Mouse (Mus musculus): ENCODE measurements at regions not wholly inside any gene's neighbourhood (a gene's known extent, or its start where the extent isn't known, plus 50 kb on each side); places are given as distances from the start of the nearest gene placed in this dataset.
A peak's percentile ranks its signal among the peaks of the same experiment; 100 is the strongest.
"Not testable (repeated sequence)": the region's sequence is repeated elsewhere in the genome, so short reads cannot be mapped to it uniquely, and the experiment has no call there.

GRCm38 (mm10) chr14:89642836-89643235 is 1171.6 kb upstream of the Pcdh20 start:
- H3K27me3 ChIP-seq (replicated peaks): no peaks in the 10 kb centered on the region
- no peak overlapping the region for H3K4me3 ChIP-seq
- H3K9me3 ChIP-seq: no peaks in the 10 kb centered on the region
- no peak overlapping the region for H3K9ac ChIP-seq
- 71% methylated on average over 6 of the region's 6 CpGs for WGBS
- no peaks in the 10 kb centered on the region for H3K36me3 ChIP-seq
- no peak for ATAC-seq (ENCODE audit: extremely low read depth, insufficient number of reproducible peaks, low FRiP score, low TSS enrichment)
- H3K4me2 ChIP-seq: no peak overlapping the region
- H3K27ac ChIP-seq (replicated peaks): no peak overlapping the region
- H3K4me1 ChIP-seq: no peaks in the 10 kb centered on the region

GRCm38 (mm10) chr14:89639322-89639721 is 1168.1 kb upstream of the Pcdh20 start:
- no peaks in the 10 kb centered on the region for H3K27me3 ChIP-seq (replicated peaks)
- H3K4me1 ChIP-seq: no peaks in the 10 kb centered on the region

GRCm38 (mm10) chr14:89636689-89637088 is 1165.5 kb upstream of the Pcdh20 start:
- no peaks in the 10 kb centered on the region for H3K36me3 ChIP-seq
- no peak overlapping the region for H3K4me3 ChIP-seq
- no peaks in the 10 kb centered on the region for H3K4me1 ChIP-seq
- no peak overlapping the region for H3K27ac ChIP-seq (replicated peaks)
- no peaks in the 10 kb centered on the region for H3K27me3 ChIP-seq (replicated peaks)
- ATAC-seq (ENCODE audit: extremely low read depth, insufficient number of reproducible peaks, low FRiP score, low TSS enrichment): no peak
- WGBS: 60% methylated on average over 2 of the region's 2 CpGs
- H3K9me3 ChIP-seq: no peaks in the 10 kb centered on the region
- H3K4me2 ChIP-seq: no peak overlapping the region
- H3K9ac ChIP-seq: no peak overlapping the region

More at GRCm38 (mm10) chr14:89639322-89639721, 1168.1 kb upstream of the Pcdh20 start:
- Histone ChIP-seq H3K27ac (replicated peaks) (no peak overlapping the region), H3K9ac (no peak overlapping the region), H3K4me3 (no peak overlapping the region), H3K4me2 (no peak overlapping the region), H3K9me3 (no peaks in the 10 kb centered on the region), H3K36me3 (no peaks in the 10 kb centered on the region)
- 51% methylated on average over 6 of the region's 6 CpGs for WGBS
- ATAC-seq (ENCODE audit: extremely low read depth, insufficient number of reproducible peaks, low FRiP score, low TSS enrichment): no peak

GRCm38 (mm10) chr14:89634559-89635124 is 1163.4 kb upstream of the Pcdh20 start:
- WGBS: 33% methylated on average over 1 of the region's 1 CpGs
- Histone ChIP-seq H3K9me3 (no peaks in the 10 kb centered on the region), H3K36me3 (no peaks in the 10 kb centered on the region), H3K27ac (replicated peaks) (no peak overlapping the region), H3K4me2 (no peak overlapping the region), H3K9ac (no peak overlapping the region), H3K4me1 (no peaks in the 10 kb centered on the region), H3K4me3 (no peak overlapping the region), H3K27me3 (replicated peaks) (no peaks in the 10 kb centered on the region)
- ATAC-seq (ENCODE audit: extremely low read depth, insufficient number of reproducible peaks, low FRiP score, low TSS enrichment): no peak

GRCm38 (mm10) chr14:89633654-89634053 is 1162.5 kb upstream of the Pcdh20 start:
- H3K27ac ChIP-seq (replicated peaks): no peak overlapping the region
- no peaks in the 10 kb centered on the region for H3K27me3 ChIP-seq (replicated peaks)
- H3K4me1 ChIP-seq: no peaks in the 10 kb centered on the region
- H3K9ac ChIP-seq: no peak overlapping the region
- H3K4me2 ChIP-seq: no peak overlapping the region
- no peak for ATAC-seq (ENCODE audit: extremely low read depth, insufficient number of reproducible peaks, low FRiP score, low TSS enrichment)
- H3K36me3 ChIP-seq: no peaks in the 10 kb centered on the region
- H3K4me3 ChIP-seq: no peak overlapping the region
- H3K9me3 ChIP-seq: no peaks in the 10 kb centered on the region
- 93% methylated on average over 1 of the region's 1 CpGs for WGBS

- no peak for ATAC-seq (ENCODE audit: extremely low read depth, insufficient number of reproducible peaks, low FRiP score, low TSS enrichment)
- no peaks in the 10 kb centered on the region for H3K36me3 ChIP-seq
- H3K4me2 ChIP-seq: no peak overlapping the region
- H3K9ac ChIP-seq: no peak overlapping the region
- no peak overlapping the region for H3K4me3 ChIP-seq
- no peaks in the 10 kb centered on the region for H3K27me3 ChIP-seq (replicated peaks)
- H3K9me3 ChIP-seq: no peaks in the 10 kb centered on the region
- no peaks in the 10 kb centered on the region for H3K4me1 ChIP-seq
- H3K27ac ChIP-seq (replicated peaks): no peak overlapping the region
- WGBS: 57% methylated on average over 2 of the region's 2 CpGs
Measured at GRCm38 (mm10) chr14:89610670-89611069, 1139.5 kb upstream of the Pcdh20 start.

- 0 out of 2 replicates have a peak overlapping the region, but pooled peaks have one; percentile 43 for H3K27ac ChIP-seq (replicated peaks)
- not testable (repeated sequence) for ATAC-seq (ENCODE audit: extremely low read depth, insufficient number of reproducible peaks, low FRiP score, low TSS enrichment); H3K36me3 ChIP-seq; H3K4me3 ChIP-seq; H3K27me3 ChIP-seq (replicated peaks); H3K9ac ChIP-seq; H3K9me3 ChIP-seq; H3K4me1 ChIP-seq; H3K4me2 ChIP-seq
- 42% methylated on average over 10 of the region's 10 CpGs for WGBS
Measured at GRCm38 (mm10) chr14:89609666-89610448, 1138.7 kb upstream of the Pcdh20 start.

GRCm38 (mm10) chr14:89607550-89607949 is 1136.4 kb upstream of the Pcdh20 start:
- WGBS: 52% methylated on average over 1 of the region's 1 CpGs
- no peaks in the 10 kb centered on the region for H3K4me1 ChIP-seq
- no peaks in the 10 kb centered on the region for H3K27me3 ChIP-seq (replicated peaks)
- no peak overlapping the region for H3K9ac ChIP-seq
- no peaks in the 10 kb centered on the region for H3K9me3 ChIP-seq
- no peak for ATAC-seq (ENCODE audit: extremely low read depth, insufficient number of reproducible peaks, low FRiP score, low TSS enrichment)
- H3K27ac ChIP-seq (replicated peaks): no peak overlapping the region
- H3K4me3 ChIP-seq: no peak overlapping the region
- no peak overlapping the region for H3K4me2 ChIP-seq
- no peaks in the 10 kb centered on the region for H3K36me3 ChIP-seq

GRCm38 (mm10) chr14:89597812-89598211 is 1126.6 kb upstream of the Pcdh20 start:
- no peaks in the 10 kb centered on the region for H3K36me3 ChIP-seq
- H3K4me2 ChIP-seq: no peak overlapping the region
- no peak overlapping the region for H3K27ac ChIP-seq (replicated peaks)
- ATAC-seq (ENCODE audit: extremely low read depth, insufficient number of reproducible peaks, low FRiP score, low TSS enrichment): no peak
- no peaks in the 10 kb centered on the region for H3K9me3 ChIP-seq
- 73% methylated on average over 1 of the region's 1 CpGs for WGBS
- H3K9ac ChIP-seq: no peak overlapping the region
- no peaks in the 10 kb centered on the region for H3K27me3 ChIP-seq (replicated peaks)
- no peaks in the 10 kb centered on the region for H3K4me1 ChIP-seq
- no peak overlapping the region for H3K4me3 ChIP-seq

GRCm38 (mm10) chr14:89573576-89573975 is 1102.4 kb upstream of the Pcdh20 start:
- H3K4me2 ChIP-seq: no peak overlapping the region
- H3K27me3 ChIP-seq (replicated peaks): no peaks in the 10 kb centered on the region
- ATAC-seq (ENCODE audit: extremely low read depth, insufficient number of reproducible peaks, low FRiP score, low TSS enrichment): no peak
- 68% methylated on average over 3 of the region's 3 CpGs for WGBS
- H3K4me3 ChIP-seq: no peak overlapping the region
- no peaks in the 10 kb centered on the region for H3K36me3 ChIP-seq
- H3K9ac ChIP-seq: no peak overlapping the region
- no peaks in the 10 kb centered on the region for H3K4me1 ChIP-seq
- no peak overlapping the region for H3K27ac ChIP-seq (replicated peaks)
- no peaks in the 10 kb centered on the region for H3K9me3 ChIP-seq

- H3K4me2 ChIP-seq: no peak overlapping the region
- no peaks in the 10 kb centered on the region for H3K27me3 ChIP-seq (replicated peaks)
- H3K4me1 ChIP-seq: no peaks in the 10 kb centered on the region
- no peaks in the 10 kb centered on the region for H3K9me3 ChIP-seq
- H3K4me3 ChIP-seq: no peak overlapping the region
- H3K36me3 ChIP-seq: no peaks in the 10 kb centered on the region
- H3K27ac ChIP-seq (replicated peaks): no peak overlapping the region
- no peak for ATAC-seq (ENCODE audit: extremely low read depth, insufficient number of reproducible peaks, low FRiP score, low TSS enrichment)
- 54% methylated on average over 1 of the region's 1 CpGs for WGBS
- no peak overlapping the region for H3K9ac ChIP-seq
Measured at GRCm38 (mm10) chr14:89571703-89572102, 1100.5 kb upstream of the Pcdh20 start.
